Mouse (Mus musculus): ENCODE measurements around the gene Ptpru. TPM values are rescaled to one million over a fixed set of nuclear protein-coding genes. Genes with fewer than 3 reads are reported as not detected.

Ptpru gene
- polyA plus RNA-seq, 1 experiment from 2014 or later = 2.1 TPM

- peak overlapping the region; percentile 38; the same call in 1 of the 2 replicates for H3K4me2 ChIP-seq
These were observed 5.2 kb downstream of the Ptpru start for GRCm38 (mm10) chr4:131832759-131833407.

GRCm38 (mm10) chr4:131831546-131832045, 6.5 kb downstream of the Ptpru start:
- H3K9ac ChIP-seq = 0 out of 2 replicates have a peak overlapping the region, but pooled peaks have one; percentile 14
- no peak overlapping the region for H3K4me3 ChIP-seq (replicated peaks)
- H3K9me3 ChIP-seq (replicated peaks) = no peaks in the 10 kb centered on the region
- no peak overlapping the region for H3K4me2 ChIP-seq
- WGBS (ENCODE audit: insufficient replicate concordance) = 63% methylated on average over 5 of the region's 5 CpGs
- DNase-seq (no peak), ATAC-seq (ENCODE audit: low read depth) (no peak)
- peaks cover 30% of the 10 kb centered on the region for H3K27me3 ChIP-seq
- peaks cover 89% of the 10 kb centered on the region for H3K4me1 ChIP-seq (replicated peaks)
- no peak overlapping the region for H3K27ac ChIP-seq
- H3K36me3 ChIP-seq = no peaks in the 10 kb centered on the region

More at GRCm38 (mm10) chr4:131832759-131833407, 5.2 kb downstream of the Ptpru start:
- H3K27me3 ChIP-seq = peaks cover 42% of the 10 kb centered on the region
- 25% methylated on average over 3 of the region's 3 CpGs for WGBS (ENCODE audit: insufficient replicate concordance)
- H3K9me3 ChIP-seq (replicated peaks) = no peaks in the 10 kb centered on the region
- no peaks in the 10 kb centered on the region for H3K36me3 ChIP-seq
- no peak overlapping the region for H3K9ac ChIP-seq
- H3K4me3 ChIP-seq (replicated peaks) = no peak overlapping the region
- peak; percentile 39 for DNase-seq
- peak overlapping the region; percentile 52 for H3K27ac ChIP-seq
- peaks cover 89% of the 10 kb centered on the region for H3K4me1 ChIP-seq (replicated peaks)
- ATAC-seq (ENCODE audit: low read depth) = peak; percentile 42

- Histone ChIP-seq H3K9me3 (replicated peaks) (no peaks in the 10 kb centered on the region), H3K4me2 (peak overlapping the region; percentile 55), H3K4me1 (replicated peaks) (peaks cover 84% of the 10 kb centered on the region), H3K36me3 (no peaks in the 10 kb centered on the region), H3K27ac (peak overlapping the region; percentile 85), H3K9ac (no peak overlapping the region; the same call in 1 of the 2 replicates), H3K4me3 (replicated peaks) (no peak overlapping the region; the same call in 1 of the 2 replicates), H3K27me3 (peaks cover 5% of the 10 kb centered on the region)
- WGBS (ENCODE audit: insufficient replicate concordance) = 28% methylated on average over 8 of the region's 8 CpGs
- ATAC-seq (ENCODE audit: low read depth) (peak; percentile 95), DNase-seq (peak; percentile 60)
These were observed 9.0 kb downstream of the Ptpru start for GRCm38 (mm10) chr4:131829123-131829522.

GRCm38 (mm10) chr4:131826905-131827304, 11.2 kb downstream of the Ptpru start:
- Histone ChIP-seq H3K4me3 (replicated peaks) (no peak overlapping the region), H3K9ac (no peak overlapping the region), H3K27me3 (no peaks in the 10 kb centered on the region), H3K4me1 (replicated peaks) (peaks cover 76% of the 10 kb centered on the region), H3K9me3 (replicated peaks) (no peaks in the 10 kb centered on the region), H3K4me2 (no peak overlapping the region), H3K27ac (no peak overlapping the region), H3K36me3 (no peaks in the 10 kb centered on the region)
- DNase-seq (no peak), ATAC-seq (ENCODE audit: low read depth) (no peak)
- WGBS (ENCODE audit: insufficient replicate concordance) = 21% methylated on average over 6 of the region's 6 CpGs

GRCm38 (mm10) chr4:131825830-131826229, 12.3 kb downstream of the Ptpru start:
- Histone ChIP-seq H3K4me2 (no peak overlapping the region), H3K4me3 (replicated peaks) (no peak overlapping the region), H3K36me3 (no peaks in the 10 kb centered on the region), H3K27ac (no peak overlapping the region), H3K9me3 (replicated peaks) (no peaks in the 10 kb centered on the region), H3K4me1 (replicated peaks) (peaks cover 66% of the 10 kb centered on the region), H3K27me3 (no peaks in the 10 kb centered on the region), H3K9ac (no peak overlapping the region)
- ATAC-seq (ENCODE audit: low read depth) (no peak), DNase-seq (peak; percentile 51)
- 25% methylated on average over 8 of the region's 8 CpGs for WGBS (ENCODE audit: insufficient replicate concordance)

GRCm38 (mm10) chr4:131824939-131825338, 13.1 kb downstream of the Ptpru start:
- H3K36me3 ChIP-seq = no peaks in the 10 kb centered on the region
- H3K27me3 ChIP-seq = no peaks in the 10 kb centered on the region
- no peak for DNase-seq
- ATAC-seq (ENCODE audit: low read depth) = no peak
- no peak overlapping the region for H3K27ac ChIP-seq
- H3K4me2 ChIP-seq = no peak overlapping the region
- WGBS (ENCODE audit: insufficient replicate concordance) = 53% methylated on average over 3 of the region's 3 CpGs
- peaks cover 58% of the 10 kb centered on the region for H3K4me1 ChIP-seq (replicated peaks)
- H3K9ac ChIP-seq = no peak overlapping the region
- H3K9me3 ChIP-seq (replicated peaks) = no peaks in the 10 kb centered on the region
- no peak overlapping the region for H3K4me3 ChIP-seq (replicated peaks)

GRCm38 (mm10) chr4:131822583-131822982, 15.5 kb downstream of the Ptpru start:
- Histone ChIP-seq H3K4me2 (no peak overlapping the region), H3K4me3 (replicated peaks) (no peak overlapping the region), H3K9me3 (replicated peaks) (no peaks in the 10 kb centered on the region), H3K36me3 (no peaks in the 10 kb centered on the region), H3K9ac (no peak overlapping the region), H3K27me3 (no peaks in the 10 kb centered on the region), H3K4me1 (replicated peaks) (peaks cover 35% of the 10 kb centered on the region), H3K27ac (no peak overlapping the region; the same call in 1 of the 2 replicates)
- 57% methylated on average over 3 of the region's 3 CpGs for WGBS (ENCODE audit: insufficient replicate concordance)
- ATAC-seq (ENCODE audit: low read depth) (peak; percentile 70), DNase-seq (no peak)

- Histone ChIP-seq H3K4me2 (no peak overlapping the region), H3K36me3 (no peaks in the 10 kb centered on the region), H3K4me3 (replicated peaks) (no peak overlapping the region), H3K9ac (no peak overlapping the region), H3K9me3 (replicated peaks) (no peaks in the 10 kb centered on the region), H3K27ac (no peak overlapping the region), H3K4me1 (replicated peaks) (peaks cover 23% of the 10 kb centered on the region), H3K27me3 (no peaks in the 10 kb centered on the region)
- ATAC-seq (ENCODE audit: low read depth) (no peak), DNase-seq (no peak)
- 56% methylated on average over 16 of the region's 16 CpGs for WGBS (ENCODE audit: insufficient replicate concordance)
These were observed 16.8 kb downstream of the Ptpru start for GRCm38 (mm10) chr4:131821161-131821731.

GRCm38 (mm10) chr4:131818926-131819325, 19.2 kb downstream of the Ptpru start:
- 61% methylated on average over 23 of the region's 23 CpGs for WGBS (ENCODE audit: insufficient replicate concordance)
- H3K36me3 ChIP-seq = no peaks in the 10 kb centered on the region
- H3K9me3 ChIP-seq (replicated peaks) = no peaks in the 10 kb centered on the region
- no peak overlapping the region for H3K9ac ChIP-seq
- H3K27ac ChIP-seq = no peak overlapping the region
- no peak overlapping the region for H3K4me3 ChIP-seq (replicated peaks)
- H3K4me1 ChIP-seq (replicated peaks) = peaks cover 31% of the 10 kb centered on the region
- H3K4me2 ChIP-seq = no peak overlapping the region
- no peaks in the 10 kb centered on the region for H3K27me3 ChIP-seq
- no peak for ATAC-seq (ENCODE audit: low read depth)
- no peak for DNase-seq

GRCm38 (mm10) chr4:131815774-131816173, 22.3 kb downstream of the Ptpru start:
- 41% methylated on average over 10 of the region's 10 CpGs for WGBS (ENCODE audit: insufficient replicate concordance)
- peaks cover 15% of the 10 kb centered on the region for H3K4me1 ChIP-seq (replicated peaks)
- H3K9me3 ChIP-seq (replicated peaks) = no peaks in the 10 kb centered on the region
- no peak overlapping the region for H3K9ac ChIP-seq
- no peaks in the 10 kb centered on the region for H3K36me3 ChIP-seq
- H3K27me3 ChIP-seq = no peaks in the 10 kb centered on the region
- no peak overlapping the region for H3K27ac ChIP-seq
- peak overlapping the region; percentile 21; the same call in 1 of the 2 replicates for H3K4me2 ChIP-seq
- no peak overlapping the region for H3K4me3 ChIP-seq (replicated peaks)
- peak; percentile 89 for ATAC-seq (ENCODE audit: low read depth)
- DNase-seq = no peak

- Histone ChIP-seq H3K4me2 (no peak overlapping the region), H3K9me3 (replicated peaks) (no peaks in the 10 kb centered on the region), H3K4me3 (replicated peaks) (no peak overlapping the region), H3K27me3 (no peaks in the 10 kb centered on the region), H3K27ac (no peak overlapping the region), H3K36me3 (no peaks in the 10 kb centered on the region), H3K9ac (no peak overlapping the region), H3K4me1 (replicated peaks) (peaks cover 15% of the 10 kb centered on the region)
- WGBS (ENCODE audit: insufficient replicate concordance) = 69% methylated on average over 10 of the region's 10 CpGs
- DNase-seq (no peak), ATAC-seq (ENCODE audit: low read depth) (no peak)
These were observed 23.2 kb downstream of the Ptpru start for GRCm38 (mm10) chr4:131814869-131815268.
